ENCODE assay signal across 1 mouse cellular context in genomic region chr10:127030336-127031296, GRCm38 (mm10).
TF ChIP-seq lines count a peak whose summit lies in the region.

TSS of gene Tsfm (minus strand) at chr10:127030840.

TF ChIP-seq in MEL, 35 proteins besides CTCF, POLR2A, EP300 and RAD21 (continued from another document):
- TF ChIP-seq CHD1 (IDR thresholded peaks at IDR 0.05; ENCODE audit: low read depth, low read length) (no peak), GABPA (IDR thresholded peaks at IDR 0.05; ENCODE audit: low read depth, low read length) (no peak), ZKSCAN1 (IDR thresholded peaks at IDR 0.05; ENCODE audit: low read depth, low read length) (no peak), CHD2 (IDR thresholded peaks at IDR 0.05; ENCODE audit: low read length) (no peak; the same call in 1 of the 2 replicates), RCOR1 (IDR thresholded peaks at IDR 0.05; ENCODE audit: low read depth, low read length) (no peak)
